In the genomic region with DNA sequence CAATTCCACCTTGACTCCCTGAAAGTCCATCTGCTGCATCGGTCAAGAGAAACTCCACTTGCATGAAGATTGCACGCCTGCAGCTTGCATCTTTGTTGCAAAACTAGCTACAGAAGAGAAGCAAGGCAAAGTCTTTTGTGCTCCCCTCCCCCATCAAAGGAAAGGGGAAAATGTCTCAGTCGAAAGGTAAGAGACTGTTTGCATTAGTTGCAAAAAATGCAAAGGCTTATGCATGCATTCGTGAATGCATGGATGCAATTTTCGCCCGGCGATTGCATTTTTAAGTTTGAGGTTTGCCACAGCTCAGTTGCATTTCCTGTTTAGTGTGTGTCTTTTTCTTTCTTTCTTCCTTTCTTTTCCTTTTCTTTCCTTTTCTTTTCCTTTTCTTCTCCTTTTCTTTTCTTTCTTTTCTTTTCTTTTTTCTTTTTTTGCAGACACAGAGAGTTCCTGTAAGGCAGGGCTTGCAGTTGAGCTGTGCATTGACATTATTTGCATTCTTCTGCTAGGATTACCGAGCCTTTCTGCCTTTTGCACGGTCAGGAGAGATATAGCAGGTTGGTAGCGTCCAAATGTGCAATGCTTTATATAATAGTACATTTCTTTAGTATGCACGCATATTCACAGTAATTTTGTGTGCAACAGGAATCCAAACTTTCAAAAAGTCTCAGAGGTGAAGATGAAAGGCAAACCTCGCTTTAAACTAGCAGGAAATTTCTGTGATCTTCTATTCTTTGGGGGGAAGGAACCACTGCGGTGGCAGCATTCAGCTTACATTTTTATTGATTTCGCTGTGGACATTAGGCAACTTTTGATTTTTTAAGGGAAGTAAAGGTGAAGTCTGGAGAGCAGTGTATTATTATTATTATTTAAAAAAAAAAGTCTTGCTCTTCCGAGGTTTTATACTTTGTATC, we compare ENCODE assay signal across 8 mouse cellular contexts. TPM values are rescaled to one million over a fixed set of nuclear protein-coding genes. Genes with fewer than 3 reads are reported as not detected.
DNase-seq lines count a peak whose midpoint lies in the region; ATAC-seq and TF ChIP-seq lines count a peak whose summit lies in the region.

No protein-coding gene starts in this region.

- no peak for TF ChIP-seq RAD21 in MEL (IDR thresholded peaks at IDR 0.05; ENCODE audit: low read depth, low read length)

- H3K79me2 ChIP-seq in MEL (ENCODE audit: control insufficient read depth, insufficient read depth, low read length, poor library complexity) = no peaks in the 10 kb centered on the region

- TF ChIP-seq EP300 in MEL (IDR thresholded peaks at IDR 0.05; ENCODE audit: low read depth in 1 of 2, low read length in 2 of 2) = peak in 1 of 2 experiments; percentile 48; a peak in 2 of 4 replicates

- H3K9me3 ChIP-seq in heart, embryonic 15.5 days (replicated peaks) = no peaks in the 10 kb centered on the region
- H3K9me3 ChIP-seq in MEL (replicated peaks; ENCODE audit: insufficient read depth, low read length) = no peaks in the 10 kb centered on the region

- H3K4me1 ChIP-seq in heart, embryonic 15.5 days (replicated peaks) = peaks cover 13% of the 10 kb centered on the region
- H3K4me1 ChIP-seq in MEL (ENCODE audit: control insufficient read depth in 1 of 2, insufficient read depth in 2 of 2, low read length in 2 of 2) = no peaks in the 10 kb centered on the region

- H3K36me3 ChIP-seq in heart, embryonic 15.5 days = no peaks in the 10 kb centered on the region
- H3K36me3 ChIP-seq in MEL (ENCODE audit: control insufficient read depth in 1 of 2, insufficient read depth in 2 of 2, low read length in 2 of 2) = peaks cover 0 to 4% of the 10 kb centered on the region in 2 experiments; a peak in 2 of 4 replicates

- H3K27me3 ChIP-seq in heart, embryonic 15.5 days = no peaks in the 10 kb centered on the region
- peaks cover 0 to 1% of the 10 kb centered on the region in 2 experiments; a peak in 1 of 4 replicates for H3K27me3 ChIP-seq in MEL (ENCODE audit: control insufficient read depth in 1 of 2, insufficient read depth in 2 of 2, low read length in 2 of 2)

- DNase-seq in heart, postnatal 14 days = no peak
- DNase-seq in MEL (ENCODE audit: low read depth, low spot score) = peak; percentile 39
- DNase-seq in frontal cortex, postnatal 10 days (ENCODE audit: low spot score in 2 of 2) = no peak
- DNase-seq in left cerebral cortex, postnatal 14 days (ENCODE audit: low spot score in 2 of 2) = no peak
- no peak for DNase-seq in cerebellum, adult 9-10 months

- no peak for ATAC-seq in heart, embryonic 15.5 days (replicated peaks; ENCODE audit: insufficient number of reproducible peaks, insufficient read depth, low FRiP score, low read depth)
- peak; percentile 17 to 23; a peak in 3 of 4 replicates for ATAC-seq in hematopoietic stem cell, adult 5-6 weeks (replicated peaks in 1 of 2; ENCODE audit: insufficient read depth in 1 of 2, low FRiP score in 2 of 2, low TSS enrichment in 1 of 2, low read depth in 1 of 2, poor library complexity in 2 of 2, severe bottlenecking in 2 of 2)
- ATAC-seq in megakaryocyte progenitor cell, adult 5-6 weeks (replicated peaks; ENCODE audit: poor library complexity) = peak; percentile 30

- H3K27ac ChIP-seq in heart, embryonic 15.5 days = peak overlapping the region; percentile 43; the same call in 1 of the 2 replicates
- H3K27ac ChIP-seq in MEL (ENCODE audit: control insufficient read depth, low read depth, low read length) = peak overlapping the region; percentile 37

- peak overlapping the region; percentile 69 for H3K4me3 ChIP-seq in heart, embryonic 15.5 days
- peak overlapping the region; percentile 69 to 73 for H3K4me3 ChIP-seq in MEL (ENCODE audit: control insufficient read depth in 1 of 2, insufficient read depth in 1 of 2, low read depth in 2 of 2, low read length in 2 of 2)

- no peak for TF ChIP-seq CTCF in MEL (IDR thresholded peaks at IDR 0.05 in 2 of 3, conservative IDR thresholded peaks at IDR 0.05 in 1 of 3; ENCODE audit: control insufficient read depth in 1 of 3, insufficient read depth in 1 of 3, low read depth in 2 of 3, low read length in 3 of 3, poor library complexity in 1 of 3, severe bottlenecking in 1 of 3)

- peak overlapping the region; percentile 45 for H3K9ac ChIP-seq in heart, embryonic 15.5 days
- peak overlapping the region; percentile 57 for H3K9ac ChIP-seq in MEL (ENCODE audit: control insufficient read depth, low read depth, low read length, poor library complexity, severe bottlenecking)

- intact Hi-C loops in heart, postnatal 14 days (cut with DNase I) = loop anchor here (5.0 kb wide), 1 partner anchor 83 kb away; no protein-coding TSS in a partner anchor
- intact Hi-C loops in left cerebral cortex, postnatal 14 days (cut with DNase I) = no loop called here

- WGBS in heart, embryonic 15.5 days = 10% methylated on average over 15 of the region's 15 CpGs

- H3K4me2 ChIP-seq in heart, embryonic 15.5 days = peak overlapping the region; percentile 68

- no peak for TF ChIP-seq POLR2A in MEL (IDR thresholded peaks at IDR 0.05; ENCODE audit: control insufficient read depth in 1 of 2, insufficient read depth in 1 of 2, low read depth in 1 of 2, low read length in 2 of 2, poor library complexity in 1 of 2)

TF ChIP-seq in MEL, 35 proteins besides CTCF, POLR2A, EP300 and RAD21:
- TF ChIP-seq RCOR1 (IDR thresholded peaks at IDR 0.05; ENCODE audit: low read depth, low read length) (no peak), ELF1 (IDR thresholded peaks at IDR 0.05; ENCODE audit: low read depth, low read length) (peak; percentile 7; the same call in 1 of the 2 replicates), ZMIZ1 (IDR thresholded peaks at IDR 0.05; ENCODE audit: low read depth, low read length) (peak; percentile 25; the same call in 1 of the 2 replicates), CHD2 (IDR thresholded peaks at IDR 0.05; ENCODE audit: low read length) (peak; percentile 34; the same call in 1 of the 2 replicates), MAZ (IDR thresholded peaks at IDR 0.05; ENCODE audit: low read depth, low read length) (0 out of 2 replicates have a peak, but pooled peaks have one; percentile 35), POLR2AphosphoS5 (IDR thresholded peaks at IDR 0.05; ENCODE audit: borderline replicate concordance, low read depth, low read length) (no peak), MEF2A (IDR thresholded peaks at IDR 0.05; ENCODE audit: extremely low read depth, insufficient replicate concordance, low read depth, low read length, poor library complexity, severe bottlenecking) (no peak), ETS1 (IDR thresholded peaks at IDR 0.05; ENCODE audit: low read depth, low read length) (0 out of 2 replicates have a peak, but pooled peaks have one; percentile 7), SIN3A (IDR thresholded peaks at IDR 0.05; ENCODE audit: low read length) (peak; percentile 31), CHD1 (IDR thresholded peaks at IDR 0.05; ENCODE audit: low read depth, low read length) (peak; percentile 81; the same call in 1 of the 2 replicates)

RNA-seq across cellular contexts. Expression of gene Map2k6, which starts 0.6 kb away (rescaled TPM):
- 13.5 and 15.3 TPM in 2 replicates for polyA plus RNA-seq in heart, embryonic 15.5 days (2015; fragmentation: Nextera tagmentation; extraction: Ambion mirVana)
- total RNA-seq in heart, postnatal 14 days (2021) = 1 to 10 TPM; 6.4 to 7.0 TPM
- total RNA-seq in MEL (2012; rRNA removed) = 1.9 and 2.1 TPM in 2 replicates
- 1 to 10 TPM in 1 of 2 experiments, not detected in 1; 3.2 TPM for polyA plus RNA-seq in MEL (2012; ENCODE audit: insufficient read depth in 1 of 2, insufficient read length in 2 of 2, low read depth in 1 of 2, low replicate concordance in 2 of 2, missing spikeins in 1 of 2)
- total RNA-seq in hematopoietic stem cell, adult 5-6 weeks (2017) = 21.7 and 27.0 TPM in 2 replicates
- total RNA-seq in megakaryocyte progenitor cell, adult 5-6 weeks (2015) = 10.4 and 12.7 TPM in 2 replicates
- 13.8 and 16.7 TPM in 2 replicates for total RNA-seq in megakaryocyte progenitor cell, adult 5-6 weeks (2017)
- total RNA-seq in left cerebral cortex, postnatal 14 days (2021) = 10 to 100 TPM; 22.8 to 25.1 TPM
